Mouse (Mus musculus) ES-Bruce4 (cell line): ENCODE measurements around the gene Arid1b.

Experiments used
- EP300 ChIP-seq: IDR thresholded peaks from 2 replicates; pipeline ENCODE4 v1.6.1; 2011; ENCODE audit warnings: low read depth, low read length; ENCODE audit not compliant: insufficient read depth
- POLR2A ChIP-seq: IDR thresholded peaks from one replicate; pipeline ENCODE4 v1.8.1; 2011; ENCODE audit warnings: low read length; ENCODE audit not compliant: insufficient read depth

GRCm38 (mm10) chr17:5153461-5153860 is 159.3 kb downstream of the Arid1b start:
- TF ChIP-seq POLR2A: no peak
- TF ChIP-seq EP300: no peak
